Mouse (Mus musculus) kidney, adult 8-10 months (tissue): Measurements from ENCODE around the gene Gpr89.

Source experiments
- DNase-seq, 2 experiments: peaks; one replicate each; pipeline ENCODE4 v3.0.0; 2022

Gene Gpr89

GRCm38 (mm10) chr3:96820116-96820915, 84.8 kb downstream of the Gpr89 start:
- DNase-seq, result peak; percentile 83 to 90
